Mouse (Mus musculus) bone marrow macrophage, adult 2 months (primary cell): ENCODE data around the gene Nodal. TPM values are rescaled to one million over a fixed set of nuclear protein-coding genes. Genes with fewer than 3 reads are reported as not detected.

ENCODE experiments used
- H3K27ac ChIP-seq: 2 replicates; pipeline ENCODE4 v1.5.1; 2012; ENCODE audit warnings: low read depth, low read length; ENCODE audit not compliant: insufficient read depth
- H3K4me1 ChIP-seq: 2 replicates; pipeline ENCODE4 v1.6.1; 2012; ENCODE audit warnings: low read length; ENCODE audit not compliant: control insufficient read depth, insufficient read depth
- H3K4me3 ChIP-seq: 2 replicates; pipeline ENCODE4 v1.5.1; 2012; ENCODE audit warnings: mild to moderate bottlenecking, low read length, moderate library complexity; ENCODE audit not compliant: insufficient read depth
- CTCF ChIP-seq: IDR thresholded peaks from 2 replicates; pipeline ENCODE4 v1.5.1; 2012; ENCODE audit warnings: low read depth, mild to moderate bottlenecking, low read length, moderate library complexity
- POLR2A ChIP-seq: IDR thresholded peaks from 2 replicates; pipeline ENCODE4 v1.6.1; 2012; ENCODE audit warnings: mild to moderate bottlenecking, low read depth, low read length, borderline replicate concordance
- polyA plus RNA-seq: library from polyadenylated mRNA; stranded (reverse); fragments of >200 nt; gene quantifications from 2 replicates; pipeline ENCODE4 v1.2.4, GENCODE M21; 2012; ENCODE audit not compliant: missing spikeins, insufficient read depth, insufficient read length

Gene Nodal
- polyA plus RNA-seq, 1 experiment: not detected

- TF ChIP-seq POLR2A (no peak), CTCF (no peak)
- peak overlapping the region; percentile 68 for H3K27ac ChIP-seq
- H3K4me3 ChIP-seq: no peak overlapping the region
- peaks cover 28% of the 10 kb centered on the region for H3K4me1 ChIP-seq
Observed at GRCm38 (mm10) chr10:61473640-61474039, 55.9 kb downstream of the Nodal start.

- Histone ChIP-seq H3K27ac (peak overlapping the region; percentile 83), H3K4me1 (peaks cover 22% of the 10 kb centered on the region), H3K4me3 (no peak overlapping the region)
- TF ChIP-seq CTCF (no peak), POLR2A (no peak)
Observed at GRCm38 (mm10) chr10:61474344-61474743, 56.6 kb downstream of the Nodal start.

Other genes starting within 250 kb of the Nodal start
- not detected in 2 replicates for gene Tbata, start 246.0 kb upstream of the Nodal start, polyA plus RNA-seq
- 0.11 TPM in 1 of 2 replicates, not detected in the other for gene Adamts14, start 144.5 kb upstream of the Nodal start, polyA plus RNA-seq
- not detected in 2 replicates for gene Prf1, start 120.1 kb upstream of the Nodal start, polyA plus RNA-seq
- 5.3 and 5.7 TPM in 2 replicates for gene Pald1, start 34.4 kb upstream of the Nodal start, polyA plus RNA-seq
- gene Eif4ebp2, start 34.7 kb downstream of the Nodal start, polyA plus RNA-seq: 91.9 and 105 TPM in 2 replicates
- 12.6 and 13.9 TPM in 2 replicates for gene Lrrc20, start 57.8 kb downstream of the Nodal start, polyA plus RNA-seq
- not detected in 2 replicates for gene Npffr1, start 177.5 kb downstream of the Nodal start, polyA plus RNA-seq
- gene Ppa1, start 230.6 kb downstream of the Nodal start, polyA plus RNA-seq: 6.5 and 8.1 TPM in 2 replicates